Mouse (Mus musculus) common myeloid progenitor, adult 5-6 weeks (primary cell): ENCODE results near the gene Zmym6. TPM values are rescaled to one million over a fixed set of nuclear protein-coding genes. Genes with fewer than 3 reads are reported as not detected.

Source experiments
- ATAC-seq: replicated peaks from 2 replicates; pipeline ENCODE4 v1.8.0; 2016; ENCODE audit warnings: low read depth, mild to moderate bottlenecking, moderate TSS enrichment, inconsistent platforms; ENCODE audit not compliant: poor library complexity, severe bottlenecking
- total RNA-seq: library from RNA; stranded (forward); fragments of 200-1000, 187-1606 nt; gene quantifications from 2 replicates; pipeline ENCODE4 v1.2.3, GENCODE M21; 2017

The Zmym6 gene
- total RNA-seq, 1 experiment from 2014 or later: 25.7 TPM

- no peak for ATAC-seq
Observed at GRCm38 (mm10) chr4:127110570-127110969, 33.4 kb downstream of the Zmym6 start.

- ATAC-seq: no peak
Observed at GRCm38 (mm10) chr4:127123391-127123790, 46.2 kb downstream of the Zmym6 start, which contains the start of gene Tmem35b. TSS of gene Tmem35b (plus strand) at chr4:127123691.

- no peak for ATAC-seq
Observed at GRCm38 (mm10) chr4:127124331-127124730, 47.1 kb downstream of the Zmym6 start.

- peak; percentile 99 for ATAC-seq
Observed at GRCm38 (mm10) chr4:127125834-127126463, 48.8 kb downstream of the Zmym6 start.

GRCm38 (mm10) chr4:127134687-127135086 is 57.5 kb downstream of the Zmym6 start:
- no peak for ATAC-seq

GRCm38 (mm10) chr4:127137591-127137990 is 60.4 kb downstream of the Zmym6 start:
- ATAC-seq: no peak

- no peak for ATAC-seq
Observed at GRCm38 (mm10) chr4:127138486-127138885, 61.3 kb downstream of the Zmym6 start.

- ATAC-seq: no peak
Observed at GRCm38 (mm10) chr4:127150031-127150430, 72.8 kb downstream of the Zmym6 start.

GRCm38 (mm10) chr4:127153345-127153744 is 76.2 kb downstream of the Zmym6 start:
- ATAC-seq: no peak

- no peak for ATAC-seq
Observed at GRCm38 (mm10) chr4:127155757-127156156, 78.6 kb downstream of the Zmym6 start.

- no peak for ATAC-seq
Observed at GRCm38 (mm10) chr4:127157746-127158145, 80.6 kb downstream of the Zmym6 start.

GRCm38 (mm10) chr4:127163926-127164325 is 86.7 kb downstream of the Zmym6 start:
- no peak for ATAC-seq

GRCm38 (mm10) chr4:127167096-127167495 is 89.9 kb downstream of the Zmym6 start:
- no peak for ATAC-seq

- ATAC-seq: no peak
Observed at GRCm38 (mm10) chr4:127167731-127168130, 90.5 kb downstream of the Zmym6 start.

GRCm38 (mm10) chr4:127168211-127168913 is 91.2 kb downstream of the Zmym6 start:
- ATAC-seq: peak; percentile 56; the same call in 1 of the 2 replicates

GRCm38 (mm10) chr4:127168914-127169345 is 91.7 kb downstream of the Zmym6 start, which contains the start of gene Dlgap3:
TSS of gene Dlgap3 (plus strand) at chr4:127169204.
- ATAC-seq: no peak

GRCm38 (mm10) chr4:127169346-127170221 is 92.4 kb downstream of the Zmym6 start:
- peak; percentile 20; the same call in 1 of the 2 replicates for ATAC-seq

- no peak for ATAC-seq
Observed at GRCm38 (mm10) chr4:127170866-127171265, 93.7 kb downstream of the Zmym6 start.

GRCm38 (mm10) chr4:127171341-127171905 is 94.2 kb downstream of the Zmym6 start:
- ATAC-seq: no peak

- ATAC-seq: no peak
Observed at GRCm38 (mm10) chr4:127172119-127172518, 94.9 kb downstream of the Zmym6 start.
